Mouse (Mus musculus) embryonic fibroblast, embryonic 13.5 days (primary cell): ENCODE measurements at regions not wholly inside any gene's neighbourhood (a gene's known extent, or its start where the extent isn't known, plus 50 kb on each side); places are given as distances from the start of the nearest gene placed in this dataset.

Experiments
- CTCF ChIP-seq: IDR thresholded peaks from 2 replicates; pipeline ENCODE4 v1.5.1; 2011; ENCODE audit warnings: mild to moderate bottlenecking, control low read depth, low read length, moderate library complexity, borderline replicate concordance; ENCODE audit not compliant: insufficient read depth
- POLR2A ChIP-seq: IDR thresholded peaks from 2 replicates; pipeline ENCODE4 v1.6.1; 2011; ENCODE audit warnings: low read depth, mild to moderate bottlenecking, control low read depth, low read length, moderate library complexity

GRCm38 (mm10) chr10:103976059-103976458 lies 166.7 kb upstream of the Gm21293 start:
- TF ChIP-seq CTCF: no peak
- no peak for TF ChIP-seq POLR2A
